Mouse (Mus musculus) central nervous system, embryonic 18 days (tissue): ENCODE data around the gene Gm10961. TPM values are rescaled to one million over a fixed set of nuclear protein-coding genes. Genes with fewer than 3 reads are reported as not detected.

Source experiments
- polyA plus RNA-seq: library from polyadenylated mRNA; depleted of rRNA; stranded (reverse); fragments of >200 nt; gene quantifications from 2 replicates; pipeline ENCODE4 v1.2.3, GENCODE M21; 2012; rRNA removed

Gm10961 gene
- polyA plus RNA-seq: not detected in 2 replicates

DNA sequence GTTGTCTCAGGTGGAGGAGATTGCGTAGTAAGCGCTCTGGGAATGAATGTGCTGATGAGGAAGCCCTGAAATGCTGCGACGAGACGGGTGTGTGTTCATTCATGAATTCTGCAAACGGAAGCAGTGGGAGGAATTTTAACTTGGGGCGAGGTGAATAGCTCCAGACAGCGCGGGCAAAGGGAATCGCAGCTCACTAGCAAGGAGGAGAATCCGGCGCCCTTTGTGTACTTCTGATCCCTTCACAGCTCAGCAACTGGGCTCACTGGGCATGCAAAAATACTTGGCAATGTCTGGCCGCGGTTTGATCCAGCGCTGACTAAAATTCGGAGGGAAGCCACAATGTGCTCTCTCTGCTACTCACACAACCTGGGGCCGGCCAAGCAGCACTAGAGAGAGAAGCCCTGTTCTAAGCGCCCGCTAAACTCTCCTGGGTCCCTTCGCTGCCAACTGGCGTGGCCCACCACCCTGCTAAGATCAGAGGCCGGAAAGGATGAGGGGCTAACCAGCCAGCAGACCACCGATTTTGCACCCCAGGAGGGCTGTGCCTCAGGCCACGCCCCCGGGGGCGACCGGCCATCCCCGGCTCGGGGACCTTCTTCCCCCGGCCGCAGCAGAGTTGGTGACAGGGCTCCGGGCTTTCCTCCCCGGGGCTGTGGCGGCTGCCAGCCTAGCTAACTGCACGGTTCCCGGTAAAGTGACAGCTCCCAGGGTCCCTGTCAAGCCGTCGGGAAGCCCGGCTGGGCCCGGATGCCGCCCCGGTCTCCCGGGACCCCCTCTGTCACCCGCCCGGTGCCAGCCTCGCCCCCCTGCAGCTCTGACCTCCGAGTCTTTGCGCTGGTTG, at the start of gene Gm10961:
Gene Gm10961, plus strand, starts transcription at position 641 of the 841 bp plus-strand sequence.

DNA sequence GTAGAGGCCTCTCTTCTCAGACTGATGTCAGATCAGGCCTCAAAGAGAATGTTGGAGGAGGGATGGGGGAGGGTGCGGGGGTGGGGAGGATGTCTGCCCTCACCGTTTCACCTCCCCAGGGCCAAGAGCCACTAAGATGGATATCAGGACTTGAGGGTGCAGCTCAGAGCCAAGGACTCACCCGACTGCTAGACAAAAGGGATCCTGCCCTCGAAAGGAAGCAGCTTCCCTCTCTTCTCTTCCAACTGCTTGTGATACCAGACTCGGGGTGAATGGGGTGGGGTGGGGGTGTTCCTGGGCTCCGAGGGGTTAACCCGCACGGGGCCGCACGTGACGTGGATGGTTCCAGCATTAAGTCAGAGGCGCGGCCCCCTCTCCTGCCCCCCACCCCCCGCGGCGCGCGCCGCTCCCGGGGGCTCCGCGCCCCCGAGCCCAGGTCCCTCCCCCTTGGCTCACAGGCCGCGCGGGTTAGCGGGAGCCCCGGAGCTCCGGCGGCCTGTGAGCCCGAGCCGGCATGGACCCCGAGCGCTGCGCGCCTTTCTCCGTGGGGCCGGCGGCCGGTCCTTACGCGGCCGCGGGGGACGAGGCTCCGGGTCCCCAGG, 36.4 kb upstream of the Gm10961 start, which contains the start of gene Alx3:
Gene Alx3, plus strand, starts transcription at position 370 of the 602 bp plus-strand sequence.

DNA sequence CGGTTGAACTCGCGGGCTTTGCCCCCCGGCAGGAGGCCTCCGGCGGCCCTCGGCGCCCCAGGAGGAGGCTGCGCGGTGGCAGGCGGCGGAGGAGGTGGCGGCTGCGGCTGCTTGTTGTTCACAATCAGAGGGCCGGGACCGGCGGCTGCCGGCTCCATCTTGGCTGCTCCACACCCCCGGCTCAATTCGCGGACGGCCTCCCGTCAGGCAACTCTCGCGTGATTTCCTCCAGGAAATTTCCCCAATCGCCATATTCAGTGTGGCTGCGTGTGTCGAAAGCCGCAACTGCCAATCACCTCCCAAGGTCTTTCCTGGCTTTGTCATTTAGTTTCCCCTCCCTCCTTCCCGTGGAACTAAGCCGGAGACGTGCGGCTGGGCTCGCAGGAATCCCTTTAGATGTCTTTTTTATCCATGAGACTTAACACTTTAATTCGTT, 419 bp downstream of the Gm10961 start, which contains the start of gene Strip1:
Gene Strip1, minus strand, starts transcription at position 172 of the 436 bp plus-strand sequence.

Other genes starting within 250 kb of the Gm10961 start
- 20.4 and 21.8 TPM in 2 replicates for gene Kcnc4, start 171.8 kb upstream of the Gm10961 start, polyA plus RNA-seq
- gene Slc6a17, start 113.3 kb upstream of the Gm10961 start, polyA plus RNA-seq: 57.2 and 65.0 TPM in 2 replicates
- gene Ubl4b, start 76.2 kb upstream of the Gm10961 start, polyA plus RNA-seq: 0.05 TPM in 1 of 2 replicates, not detected in the other
- gene Alx3, start 36.3 kb upstream of the Gm10961 start, polyA plus RNA-seq: 1.3 and 2.2 TPM in 2 replicates
- 181 and 186 TPM in 2 replicates for gene Strip1, start 372 bp downstream of the Gm10961 start, polyA plus RNA-seq
- 201 and 208 TPM in 2 replicates for gene Ahcyl1, start 65.2 kb downstream of the Gm10961 start, polyA plus RNA-seq
- 7.5 and 8.0 TPM in 2 replicates for gene Csf1, start 129.1 kb downstream of the Gm10961 start, polyA plus RNA-seq
- 0.03 TPM in 1 of 2 replicates, not detected in the other for gene Eps8l3, start 245.9 kb downstream of the Gm10961 start, polyA plus RNA-seq